Mouse (Mus musculus): ENCODE results near the gene Glt28d2. TPM values are rescaled to one million over a fixed set of nuclear protein-coding genes. Genes with fewer than 3 reads are reported as not detected.

Glt28d2 gene
- polyA plus RNA-seq (2014; fragmentation: Illumina TruSeq; extraction: RNeasy Lipid Tissue Mini Kit (QIAGEN cat#74804); ENCODE audit: low read depth, low replicate concordance): 12.8 TPM

GRCm38 (mm10) chr3:85887239-85887827 is at the start of gene Glt28d2, which contains the start of gene Gm37240:
Gene Glt28d2 (minus strand): TSS chr3:85887516.
Gene Gm37240 (minus strand): TSS chr3:85887518.

Other genes with a start within 250 kb of the Glt28d2 start
- gene Fam160a1, start 70.2 kb downstream of the Glt28d2 start, polyA plus RNA-seq (2014; fragmentation: Illumina TruSeq; extraction: RNeasy Lipid Tissue Mini Kit (QIAGEN cat#74804); ENCODE audit: low read depth, low replicate concordance): 7.1 TPM
- 2.0 TPM for gene Gm37240, start within 50 bp of the Glt28d2 start, polyA plus RNA-seq (2014; fragmentation: Illumina TruSeq; extraction: RNeasy Lipid Tissue Mini Kit (QIAGEN cat#74804); ENCODE audit: low read depth, low replicate concordance)
- 96.0 TPM for gene Sh3d19, start 83.6 kb upstream of the Glt28d2 start, polyA plus RNA-seq (2014; fragmentation: Illumina TruSeq; extraction: RNeasy Lipid Tissue Mini Kit (QIAGEN cat#74804); ENCODE audit: low read depth, low replicate concordance)
- not detected for gene Prss48, start 115.0 kb upstream of the Glt28d2 start, polyA plus RNA-seq (2014; fragmentation: Illumina TruSeq; extraction: RNeasy Lipid Tissue Mini Kit (QIAGEN cat#74804); ENCODE audit: low read depth, low replicate concordance)